Mouse (Mus musculus) bone marrow, adult 2 months (tissue): ENCODE data around the gene Jph2.

Source experiments
- CTCF ChIP-seq: fragments of 200-500 bp; IDR thresholded peaks from 2 replicates; pipeline ENCODE4 v1.5.1; 2011; ENCODE audit warnings: low read length, control low read depth; ENCODE audit not compliant: control insufficient read depth, insufficient read depth
- POLR2A ChIP-seq: fragments of 200-500 bp; IDR thresholded peaks from 2 replicates; pipeline ENCODE4 v1.6.1; 2011; ENCODE audit warnings: low read depth, mild to moderate bottlenecking, control low read depth, low read length, borderline replicate concordance; ENCODE audit not compliant: control insufficient read depth

- no peak for TF ChIP-seq CTCF
- TF ChIP-seq POLR2A = no peak
Measured at GRCm38 (mm10) chr2:163376082-163376481, 21.7 kb downstream of the Jph2 start.
